Mouse (Mus musculus): ENCODE measurements around the gene Cd59b. TPM values are rescaled to one million over a fixed set of nuclear protein-coding genes. Genes with fewer than 3 reads are reported as not detected.

The Cd59b gene
- not detected for polyA plus RNA-seq (2012; fragmentation: generic; extraction: Trizol)
- long read RNA-seq, experiment 1, result 0 reads
- long read RNA-seq, experiment 2, result 0 reads

DNA sequence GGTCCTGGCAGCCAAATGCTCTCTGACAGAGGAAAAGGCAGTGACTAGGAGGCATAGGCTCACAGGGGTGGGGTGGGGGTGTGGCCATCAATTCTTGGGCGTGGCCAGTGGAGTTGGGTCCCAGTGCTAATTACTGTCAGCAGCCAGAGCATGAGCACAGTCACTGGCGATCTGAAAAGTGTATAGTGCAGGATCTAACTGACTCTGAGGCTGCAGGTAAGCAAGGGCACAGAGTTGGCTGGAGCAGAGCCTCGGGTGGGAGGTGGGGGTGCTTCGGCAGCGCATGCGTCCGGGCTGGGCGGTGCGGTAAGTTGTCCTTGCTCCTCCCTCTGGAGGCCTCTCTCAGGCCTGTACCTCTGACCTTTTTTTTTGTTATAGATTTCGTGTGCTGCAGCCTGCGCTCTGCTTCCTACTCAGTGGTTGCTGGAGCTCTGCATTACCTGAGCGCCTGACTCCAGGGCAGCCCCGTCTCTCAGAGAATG, at the start of gene Cd59b:
Cd59b (plus strand) TSS at position 146 of the 482 bp plus-strand sequence.
- TF ChIP-seq CTCF (IDR thresholded peaks at IDR 0.05; ENCODE audit: control insufficient read depth, insufficient read depth, insufficient read length) (no peak), USF1 (IDR thresholded peaks at IDR 0.05; ENCODE audit: low read depth) (no peak), MYOG (IDR thresholded peaks at IDR 0.05; ENCODE audit: control insufficient read depth, extremely low read depth, insufficient read length) (no peak), FOSL1 (IDR thresholded peaks at IDR 0.05; ENCODE audit: insufficient read depth, low read length, poor library complexity, severe bottlenecking) (no peak), CEBPB (IDR thresholded peaks at IDR 0.05; ENCODE audit: low read depth) (no peak), MAX (IDR thresholded peaks at IDR 0.05) (no peak), MYOD1 (IDR thresholded peaks at IDR 0.05; ENCODE audit: control insufficient read depth, insufficient read length, low read depth) (no peak)
- no peaks in the 10 kb centered on the region for H3K79me2 ChIP-seq (ENCODE audit: control insufficient read depth, insufficient read depth)
- H3K27me3 ChIP-seq (ENCODE audit: control insufficient read depth, insufficient read depth, insufficient read length), result no peaks in the 10 kb centered on the region
- no peaks in the 10 kb centered on the region for H3K79me3 ChIP-seq (ENCODE audit: low read depth)
- no peaks in the 10 kb centered on the region for H3K36me3 ChIP-seq (ENCODE audit: control insufficient read depth, insufficient read depth)
- no peak within 1 kb of the TSS for H3K4me3 ChIP-seq (ENCODE audit: insufficient read depth, poor library complexity, severe bottlenecking)
- H3ac ChIP-seq (ENCODE audit: control insufficient read depth, insufficient read length, low read depth), result no peak within 1 kb of the TSS

DNA sequence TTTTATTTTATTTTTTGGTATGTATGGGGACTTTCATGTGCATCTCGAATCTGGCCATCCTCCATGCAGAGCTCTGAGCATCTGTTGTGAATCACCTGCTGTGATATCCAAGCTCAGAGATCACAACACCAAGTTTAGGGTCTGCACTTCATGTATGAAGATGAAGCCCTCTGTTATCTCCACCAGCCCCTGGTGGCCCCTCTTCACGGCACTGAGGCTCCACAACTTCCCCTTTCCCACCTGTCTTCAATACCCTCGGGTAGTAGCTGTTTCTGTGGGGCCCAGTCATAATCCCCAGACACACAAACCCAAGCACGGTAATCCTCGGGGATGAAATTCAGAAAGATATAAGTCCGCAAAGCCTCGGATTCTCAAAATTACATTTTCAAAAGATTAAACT, 46.6 kb upstream of the Cd59b start:
- H3K79me2 ChIP-seq (ENCODE audit: control insufficient read depth, insufficient read depth), result peaks cover 4% of the 10 kb centered on the region
- no peak for TF ChIP-seq MAX (IDR thresholded peaks at IDR 0.05)
- no peak for TF ChIP-seq MYOG (IDR thresholded peaks at IDR 0.05; ENCODE audit: control insufficient read depth, extremely low read depth, insufficient read length)
- TF ChIP-seq CEBPB (IDR thresholded peaks at IDR 0.05; ENCODE audit: low read depth), result no peak
- no peak for TF ChIP-seq USF1 (IDR thresholded peaks at IDR 0.05; ENCODE audit: low read depth)
- no peak for TF ChIP-seq FOSL1 (IDR thresholded peaks at IDR 0.05; ENCODE audit: insufficient read depth, low read length, poor library complexity, severe bottlenecking)
- no peak for TF ChIP-seq CTCF (IDR thresholded peaks at IDR 0.05; ENCODE audit: control insufficient read depth, insufficient read depth, insufficient read length)
- TF ChIP-seq MYOD1 (IDR thresholded peaks at IDR 0.05; ENCODE audit: control insufficient read depth, insufficient read length, low read depth), result no peak
- H3ac ChIP-seq (ENCODE audit: control insufficient read depth, insufficient read length, low read depth), result no peak overlapping the region
- no peak overlapping the region for H3K4me3 ChIP-seq (ENCODE audit: insufficient read depth, poor library complexity, severe bottlenecking)
- H3K79me3 ChIP-seq (ENCODE audit: low read depth), result no peaks in the 10 kb centered on the region
- no peaks in the 10 kb centered on the region for H3K36me3 ChIP-seq (ENCODE audit: control insufficient read depth, insufficient read depth)
- peaks cover 7% of the 10 kb centered on the region for H3K27me3 ChIP-seq (ENCODE audit: control insufficient read depth, insufficient read depth, insufficient read length)

- Histone ChIP-seq H3K4me3 (ENCODE audit: insufficient read depth, poor library complexity, severe bottlenecking) (no peak overlapping the region), H3ac (ENCODE audit: control insufficient read depth, insufficient read length, low read depth) (no peak overlapping the region), H3K27me3 (ENCODE audit: control insufficient read depth, insufficient read depth, insufficient read length) (peaks cover 3% of the 10 kb centered on the region), H3K36me3 (ENCODE audit: control insufficient read depth, insufficient read depth) (no peaks in the 10 kb centered on the region), H3K79me3 (ENCODE audit: low read depth) (peaks cover 5% of the 10 kb centered on the region), H3K79me2 (ENCODE audit: control insufficient read depth, insufficient read depth) (peaks cover 19% of the 10 kb centered on the region)
- TF ChIP-seq USF1 (IDR thresholded peaks at IDR 0.05; ENCODE audit: low read depth), result no peak
- TF ChIP-seq FOSL1 (IDR thresholded peaks at IDR 0.05; ENCODE audit: insufficient read depth, low read length, poor library complexity, severe bottlenecking), result no peak
- no peak for TF ChIP-seq MAX (IDR thresholded peaks at IDR 0.05)
- TF ChIP-seq CTCF (IDR thresholded peaks at IDR 0.05; ENCODE audit: control insufficient read depth, insufficient read depth, insufficient read length), result no peak
- no peak for TF ChIP-seq MYOD1 (IDR thresholded peaks at IDR 0.05; ENCODE audit: control insufficient read depth, insufficient read length, low read depth)
- no peak for TF ChIP-seq MYOG (IDR thresholded peaks at IDR 0.05; ENCODE audit: control insufficient read depth, extremely low read depth, insufficient read length)
- no peak for TF ChIP-seq CEBPB (IDR thresholded peaks at IDR 0.05; ENCODE audit: low read depth)
These were observed 45.0 kb upstream of the Cd59b start for GRCm38 (mm10) chr2:104024656-104025055.

GRCm38 (mm10) chr2:104027458-104028138, 42.1 kb upstream of the Cd59b start, which contains the start of gene Fbxo3:
Gene Fbxo3 (plus strand): TSS chr2:104027721.
- TF ChIP-seq MAX (IDR thresholded peaks at IDR 0.05), result no peak
- no peak for TF ChIP-seq CEBPB (IDR thresholded peaks at IDR 0.05; ENCODE audit: low read depth)
- TF ChIP-seq MYOD1 (IDR thresholded peaks at IDR 0.05; ENCODE audit: control insufficient read depth, insufficient read length, low read depth), result no peak
- TF ChIP-seq USF1 (IDR thresholded peaks at IDR 0.05; ENCODE audit: low read depth), result no peak
- TF ChIP-seq MYOG (IDR thresholded peaks at IDR 0.05; ENCODE audit: control insufficient read depth, extremely low read depth, insufficient read length), result no peak
- no peak for TF ChIP-seq CTCF (IDR thresholded peaks at IDR 0.05; ENCODE audit: control insufficient read depth, insufficient read depth, insufficient read length)
- TF ChIP-seq FOSL1 (IDR thresholded peaks at IDR 0.05; ENCODE audit: insufficient read depth, low read length, poor library complexity, severe bottlenecking), result no peak
- peaks cover 9% of the 10 kb centered on the region for H3K79me3 ChIP-seq (ENCODE audit: low read depth)
- H3K36me3 ChIP-seq (ENCODE audit: control insufficient read depth, insufficient read depth), result peaks cover 8% of the 10 kb centered on the region
- peaks cover 31% of the 10 kb centered on the region for H3K79me2 ChIP-seq (ENCODE audit: control insufficient read depth, insufficient read depth)
- H3K27me3 ChIP-seq (ENCODE audit: control insufficient read depth, insufficient read depth, insufficient read length), result peaks cover 3% of the 10 kb centered on the region
- H3K4me3 ChIP-seq (ENCODE audit: insufficient read depth, poor library complexity, severe bottlenecking), result peak within 1 kb of the TSS; percentile 92
- peak within 1 kb of the TSS; percentile 80 for H3ac ChIP-seq (ENCODE audit: control insufficient read depth, insufficient read length, low read depth)

DNA sequence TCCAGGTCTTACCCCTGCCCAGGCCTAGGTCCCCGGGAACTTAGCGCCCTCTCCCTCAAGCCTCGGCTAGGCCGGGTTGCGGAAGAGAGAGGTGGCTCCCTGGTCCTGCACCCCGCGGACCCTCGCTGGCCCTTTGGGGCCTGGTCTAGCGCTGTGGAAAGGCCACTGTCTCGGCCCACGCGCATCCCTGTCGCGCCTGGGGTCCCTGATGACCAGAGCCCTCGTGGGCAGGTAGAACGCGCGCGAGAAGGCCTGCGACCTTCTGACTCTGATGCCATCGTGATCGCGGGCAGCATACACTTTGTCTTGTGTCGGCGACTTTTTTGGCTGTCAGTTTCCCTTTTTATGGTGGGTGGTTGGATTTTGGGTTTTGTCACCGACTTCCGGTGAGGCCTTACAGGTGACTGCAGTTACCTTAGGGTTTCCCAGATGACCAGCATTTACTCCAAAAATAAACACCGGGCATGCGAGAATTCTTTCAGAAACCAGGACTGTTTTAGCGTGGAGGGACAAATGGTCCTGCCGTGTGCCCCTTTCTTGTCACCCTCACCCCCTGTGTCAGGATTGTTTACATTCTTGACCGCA, 41.4 kb upstream of the Cd59b start, which contains the start of gene 4931422A03Rik:
4931422A03Rik (minus strand) TSS at position 223 of the 585 bp plus-strand sequence.
- Histone ChIP-seq H3K79me2 (ENCODE audit: control insufficient read depth, insufficient read depth) (peaks cover 31% of the 10 kb centered on the region), H3K36me3 (ENCODE audit: control insufficient read depth, insufficient read depth) (peaks cover 12% of the 10 kb centered on the region), H3K79me3 (ENCODE audit: low read depth) (peaks cover 9% of the 10 kb centered on the region), H3ac (ENCODE audit: control insufficient read depth, insufficient read length, low read depth) (peak within 1 kb of the TSS; percentile 80), H3K27me3 (ENCODE audit: control insufficient read depth, insufficient read depth, insufficient read length) (peaks cover 1% of the 10 kb centered on the region), H3K4me3 (ENCODE audit: insufficient read depth, poor library complexity, severe bottlenecking) (peak within 1 kb of the TSS; percentile 92)
- TF ChIP-seq USF1 (IDR thresholded peaks at IDR 0.05; ENCODE audit: low read depth), result no peak
- no peak for TF ChIP-seq MYOD1 (IDR thresholded peaks at IDR 0.05; ENCODE audit: control insufficient read depth, insufficient read length, low read depth)

Measured in C2C12 (cell line).